Mouse (Mus musculus) midbrain, postnatal 0 days (tissue): ENCODE data around the gene Gm525. TPM values are rescaled to one million over a fixed set of nuclear protein-coding genes. Genes with fewer than 3 reads are reported as not detected.
A peak's percentile ranks its signal among the peaks of the same experiment; 100 is the strongest.
"Not testable (repeated sequence)": the region's sequence is repeated elsewhere in the genome, so short reads cannot be mapped to it uniquely, and the experiment has no call there.

Source experiments
- ATAC-seq: fragments of 200-750 bp; cut with Nextera tagmentation; 2 replicates; pipeline ENCODE4 v1.8.0; 2017; ENCODE audit warnings: moderate number of reproducible peaks, mild to moderate bottlenecking, moderate TSS enrichment, moderate library complexity; ENCODE audit not compliant: low FRiP score
- DNase-seq: peaks from one replicate; pipeline ENCODE4 v3.0.0-alpha.2; 2015; ENCODE audit warnings: low spot score
- H3K27ac ChIP-seq: fragments of 300-500 bp; sonication (generic); 2 replicates; pipeline ENCODE4 v1.5.1; 2014; ENCODE audit warnings: low read depth, mild to moderate bottlenecking, low read length, mixed read lengths
- H3K27me3 ChIP-seq: fragments of 300-500 bp; sonication (generic); 2 replicates; pipeline ENCODE4 v1.6.1; 2014; ENCODE audit warnings: low read length, control low read depth, mixed read lengths; ENCODE audit not compliant: insufficient read depth
- H3K36me3 ChIP-seq: fragments of 300-500 bp; sonication (generic); 2 replicates; pipeline ENCODE4 v1.6.1; 2014; ENCODE audit warnings: low read length, control low read depth, mixed read lengths; ENCODE audit not compliant: insufficient read depth
- H3K4me1 ChIP-seq: fragments of 300-500 bp; sonication (generic); 2 replicates; pipeline ENCODE4 v1.6.1; 2014; ENCODE audit warnings: mild to moderate bottlenecking, control low read depth, antibody characterized with exemption, low read length, mixed read lengths; ENCODE audit not compliant: insufficient read depth
- H3K4me2 ChIP-seq: fragments of 300-500 bp; sonication (generic); 2 replicates; pipeline ENCODE4 v1.6.1; 2014; ENCODE audit warnings: low read depth, mild to moderate bottlenecking, low read length, mixed read lengths; ENCODE audit not compliant: poor library complexity, severe bottlenecking
- H3K4me3 ChIP-seq: fragments of 300-500 bp; sonication (generic); 2 replicates; pipeline ENCODE4 v1.5.1; 2014; ENCODE audit warnings: low read depth, mild to moderate bottlenecking, low read length, moderate library complexity
- H3K9ac ChIP-seq: fragments of 300-500 bp; sonication (generic); replicated peaks from 2 replicates; pipeline ENCODE4 v1.6.1; 2014; ENCODE audit warnings: mild to moderate bottlenecking, low read length, moderate library complexity, mixed read lengths; ENCODE audit not compliant: poor library complexity, severe bottlenecking
- H3K9me3 ChIP-seq: fragments of 300-500 bp; sonication (generic); 2 replicates; pipeline ENCODE4 v1.6.1; 2016; ENCODE audit warnings: low read length, control low read depth
- CTCF ChIP-seq: IDR thresholded peaks from 2 replicates; pipeline ENCODE4 v1.5.1; 2016; ENCODE audit warnings: antibody characterized with exemption, mild to moderate bottlenecking
- WGBS: fragments of 180-500 bp; shearing (Covaris S2); extraction: QIAGEN DNeasy Blood & Tissue Kit; methylation state at CpG from one replicate; pipeline ENCODE4 v1.1.7; 2014; 5-methylcytosine and 5-hydroxymethylcytosine counted together
- polyA plus RNA-seq: library from polyadenylated mRNA; unstranded; fragments of >200 nt; fragmentation: Nextera tagmentation; extraction: Ambion mirVana; gene quantifications from 2 replicates; pipeline ENCODE4 v1.2.1, GENCODE M21; 2015
- total RNA-seq: library from RNA; depleted of rRNA; stranded (reverse); fragments of >200 nt; gene quantifications from 2 replicates; pipeline ENCODE4 v1.2.3, GENCODE M21; 2014

Gm525 gene
- total and polyA plus RNA-seq, 2 experiments from 2014 or later = 0.60 TPM; not detected in 1

GRCm38 (mm10) chr11:89074783-89075413 is 1.3 kb downstream of the Gm525 start:
- H3K4me3 ChIP-seq = no peak overlapping the region

DNA sequence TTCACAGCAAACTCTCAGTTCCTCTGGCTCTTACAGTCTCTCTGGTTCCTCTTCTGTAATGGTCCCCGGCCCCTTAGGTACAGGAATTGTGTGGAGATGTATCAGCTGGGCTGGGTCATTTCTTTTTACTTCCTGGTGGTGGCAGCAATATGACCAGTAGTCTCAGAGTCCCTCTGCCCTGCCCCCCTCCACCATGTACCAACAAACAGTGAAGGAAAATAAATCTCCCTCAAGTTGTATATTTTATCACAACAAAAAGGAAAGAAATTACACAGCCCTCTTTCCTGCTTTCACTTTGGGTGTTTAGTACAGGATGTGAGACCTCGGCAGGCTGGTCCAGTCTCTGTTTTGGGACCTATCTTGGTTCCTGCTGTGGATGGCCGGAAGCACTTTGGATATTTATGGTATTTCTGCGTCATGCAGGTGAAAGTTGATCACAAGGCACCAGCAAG is 2.8 kb downstream of the Gm525 start:
- no peaks in the 10 kb centered on the region for H3K4me1 ChIP-seq
- peak; percentile 24 for TF ChIP-seq CTCF
- no peak for DNase-seq
- no peak overlapping the region for H3K9ac ChIP-seq
- 90% methylated on average over 4 of the region's 4 CpGs for WGBS
- H3K27me3 ChIP-seq = no peaks in the 10 kb centered on the region
- ATAC-seq = no peak
- H3K9me3 ChIP-seq = no peaks in the 10 kb centered on the region
- H3K36me3 ChIP-seq = no peaks in the 10 kb centered on the region
- H3K4me2 ChIP-seq = no peak overlapping the region
- H3K27ac ChIP-seq = no peak overlapping the region
- H3K4me3 ChIP-seq = no peak overlapping the region

More at GRCm38 (mm10) chr11:89074783-89075413, 1.3 kb downstream of the Gm525 start:
- no peaks in the 10 kb centered on the region for H3K9me3 ChIP-seq
- no peak overlapping the region for H3K9ac ChIP-seq
- DNase-seq (no peak), ATAC-seq (no peak)
- WGBS = 58% methylated on average over 19 of the region's 19 CpGs
- H3K4me1 ChIP-seq = no peaks in the 10 kb centered on the region
- no peaks in the 10 kb centered on the region for H3K36me3 ChIP-seq
- H3K27ac ChIP-seq = no peak overlapping the region
- H3K4me2 ChIP-seq = no peak overlapping the region
- TF ChIP-seq CTCF = no peak
- H3K27me3 ChIP-seq = no peaks in the 10 kb centered on the region

GRCm38 (mm10) chr11:89077601-89078000 is 4.0 kb downstream of the Gm525 start:
- H3K27me3 ChIP-seq = no peaks in the 10 kb centered on the region
- no peak for DNase-seq
- no peak for ATAC-seq
- H3K4me1 ChIP-seq = no peaks in the 10 kb centered on the region
- no peak overlapping the region for H3K27ac ChIP-seq
- TF ChIP-seq CTCF = no peak
- 90% methylated on average over 8 of the region's 8 CpGs for WGBS
- H3K4me3 ChIP-seq = no peak overlapping the region
- no peaks in the 10 kb centered on the region for H3K36me3 ChIP-seq
- no peak overlapping the region for H3K9ac ChIP-seq
- no peaks in the 10 kb centered on the region for H3K9me3 ChIP-seq
- H3K4me2 ChIP-seq = no peak overlapping the region

GRCm38 (mm10) chr11:89078305-89078704 is 4.7 kb downstream of the Gm525 start:
- ATAC-seq (no peak), DNase-seq (no peak)
- Histone ChIP-seq H3K36me3 (no peaks in the 10 kb centered on the region), H3K4me1 (no peaks in the 10 kb centered on the region), H3K9ac (no peak overlapping the region), H3K4me2 (no peak overlapping the region), H3K27ac (no peak overlapping the region), H3K27me3 (no peaks in the 10 kb centered on the region), H3K9me3 (no peaks in the 10 kb centered on the region), H3K4me3 (no peak overlapping the region)
- TF ChIP-seq CTCF = no peak
- 90% methylated on average over 3 of the region's 3 CpGs for WGBS

DNA sequence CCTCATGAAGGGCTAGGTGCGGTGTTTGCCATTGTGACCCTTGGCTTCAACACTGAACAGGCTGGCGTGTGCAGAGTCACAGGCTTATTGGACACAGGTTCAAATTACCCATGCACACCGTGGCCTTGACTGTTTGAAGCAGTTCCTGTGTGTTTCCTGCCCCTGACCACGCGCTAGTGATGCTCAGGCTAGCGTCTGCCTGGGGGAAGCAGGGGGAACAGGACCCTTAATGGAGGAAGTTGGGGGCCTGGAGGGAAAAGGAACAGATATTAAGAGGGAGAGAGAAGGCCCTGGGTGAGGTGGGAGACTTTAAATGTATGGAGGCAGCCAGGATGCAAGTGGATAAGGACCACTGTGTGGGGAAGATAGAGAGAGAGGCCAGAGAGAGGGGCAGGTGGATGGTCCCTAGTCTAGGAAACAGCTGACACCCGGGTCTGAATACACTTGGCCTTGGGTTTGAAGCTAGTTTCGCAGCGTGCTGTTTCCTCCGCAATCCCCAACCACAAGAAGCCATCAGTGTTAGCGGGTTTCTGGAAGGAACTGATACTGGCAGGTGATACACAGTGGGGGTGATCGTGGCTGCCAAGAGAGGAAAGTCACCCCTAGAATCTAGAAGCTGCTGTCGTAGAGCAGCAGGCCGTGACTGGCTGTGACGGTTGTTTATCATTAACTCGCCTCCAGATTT is 5.5 kb downstream of the Gm525 start:
- 89% methylated on average over 16 of the region's 16 CpGs for WGBS

DNA sequence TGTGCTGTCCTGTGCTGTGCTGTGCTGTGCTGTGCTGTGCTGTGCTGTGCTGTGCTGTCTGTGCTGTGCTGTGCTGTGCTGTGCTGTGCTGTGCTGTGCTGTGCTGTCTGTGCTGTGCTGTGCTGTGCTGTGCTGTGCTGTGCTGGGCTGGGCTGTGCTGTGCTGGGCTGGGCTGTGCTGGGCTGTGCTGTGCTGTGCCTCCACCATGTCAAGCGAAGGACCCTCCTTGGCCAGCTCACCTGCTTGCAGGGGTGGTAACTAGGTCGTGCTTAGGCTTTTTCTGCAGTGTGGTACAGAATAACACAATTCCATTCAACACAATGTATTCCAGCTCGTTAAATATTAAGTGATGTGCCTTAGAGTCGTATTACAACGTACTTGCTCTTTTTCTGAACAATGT is 8.3 kb downstream of the Gm525 start:
- not testable (repeated sequence) for H3K9me3 ChIP-seq, H3K36me3 ChIP-seq, H3K27me3 ChIP-seq, DNase-seq, H3K4me2 ChIP-seq, H3K4me3 ChIP-seq, H3K27ac ChIP-seq, H3K4me1 ChIP-seq, H3K9ac ChIP-seq, ATAC-seq
- 72% methylated on average over 5 of the region's 5 CpGs for WGBS

More for the DNA sequence above, 5.5 kb downstream of the Gm525 start:
- DNase-seq (peak; percentile 62), ATAC-seq (no peak)
- H3K9ac ChIP-seq = no peak overlapping the region
- no peaks in the 10 kb centered on the region for H3K36me3 ChIP-seq
- TF ChIP-seq CTCF = no peak
- no peak overlapping the region for H3K4me2 ChIP-seq
- H3K9me3 ChIP-seq = no peaks in the 10 kb centered on the region
- no peaks in the 10 kb centered on the region for H3K4me1 ChIP-seq
- no peak overlapping the region for H3K4me3 ChIP-seq
- H3K27me3 ChIP-seq = no peaks in the 10 kb centered on the region
- no peak overlapping the region for H3K27ac ChIP-seq

DNA sequence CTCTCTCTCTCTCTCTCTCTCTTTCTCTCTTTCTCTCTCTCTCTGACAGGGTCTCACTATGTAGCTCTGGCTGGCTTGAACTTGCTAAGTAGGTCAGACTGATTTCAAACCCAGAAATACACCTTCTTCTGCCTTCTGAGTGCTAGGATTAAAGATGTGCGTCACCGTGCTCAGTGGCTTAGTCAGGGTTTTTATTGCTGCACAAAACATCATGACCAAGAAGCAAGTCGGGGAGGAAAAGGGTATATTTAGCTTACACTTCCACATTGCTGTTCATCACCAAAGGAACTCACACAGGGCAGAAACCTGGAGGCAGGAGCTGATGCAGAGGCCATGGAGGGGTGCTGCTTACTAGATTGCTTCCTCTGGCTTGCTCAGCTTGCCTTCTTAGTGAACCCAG is 9.1 kb downstream of the Gm525 start:
- H3K4me3 ChIP-seq, H3K36me3 ChIP-seq, H3K27ac ChIP-seq, H3K9me3 ChIP-seq, H3K27me3 ChIP-seq, ATAC-seq, DNase-seq, H3K9ac ChIP-seq, H3K4me2 ChIP-seq, H3K4me1 ChIP-seq: not testable (repeated sequence)
- 70% methylated on average over 3 of the region's 3 CpGs for WGBS
